Mouse (Mus musculus) granulocyte monocyte progenitor cell, adult 5-6 weeks (primary cell): ENCODE data around the gene Ergic1. TPM values are rescaled to one million over a fixed set of nuclear protein-coding genes. Genes with fewer than 3 reads are reported as not detected.

ENCODE experiments used
- ATAC-seq: replicated peaks from 2 replicates; pipeline ENCODE4 v1.8.0; 2016; ENCODE audit warnings: mild to moderate bottlenecking, moderate TSS enrichment, inconsistent platforms; ENCODE audit not compliant: poor library complexity, severe bottlenecking
- total RNA-seq, 2 experiments: library from RNA; stranded (forward) in 1 of 2; stranded (reverse) in 1 of 2; fragments of 200-712, 200-1000 nt in 1 of 2; fragments of >200 nt in 1 of 2; fragmentation: Nextera tagmentation in 1 of 2; gene quantifications; 2 replicates each; pipeline ENCODE4 v1.2.3; 2014 to 2017

Gene Ergic1
- total RNA-seq, 2 experiments from 2014 or later: 51.5 to 88.4 TPM

DNA sequence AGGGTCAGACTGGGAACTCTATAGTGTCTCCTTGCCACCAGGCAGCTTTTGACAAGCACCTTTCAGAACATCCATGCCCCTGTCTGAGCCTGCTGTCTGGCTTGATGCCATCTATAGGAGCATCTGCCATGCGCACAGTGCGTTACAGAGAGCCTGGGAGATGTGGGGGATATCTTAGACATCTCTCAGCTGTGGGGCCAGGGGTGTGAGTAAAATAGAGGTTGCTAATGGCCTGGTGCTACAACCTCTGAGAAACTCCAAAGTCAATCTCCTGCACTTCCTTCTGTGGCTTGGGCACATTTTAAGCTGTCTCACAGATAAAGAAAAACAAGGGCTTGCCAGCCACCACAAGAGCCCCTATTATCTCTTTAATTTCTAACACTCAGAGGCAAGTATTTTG lies 128.5 kb downstream of the Ergic1 start:
- ATAC-seq: no peak

DNA sequence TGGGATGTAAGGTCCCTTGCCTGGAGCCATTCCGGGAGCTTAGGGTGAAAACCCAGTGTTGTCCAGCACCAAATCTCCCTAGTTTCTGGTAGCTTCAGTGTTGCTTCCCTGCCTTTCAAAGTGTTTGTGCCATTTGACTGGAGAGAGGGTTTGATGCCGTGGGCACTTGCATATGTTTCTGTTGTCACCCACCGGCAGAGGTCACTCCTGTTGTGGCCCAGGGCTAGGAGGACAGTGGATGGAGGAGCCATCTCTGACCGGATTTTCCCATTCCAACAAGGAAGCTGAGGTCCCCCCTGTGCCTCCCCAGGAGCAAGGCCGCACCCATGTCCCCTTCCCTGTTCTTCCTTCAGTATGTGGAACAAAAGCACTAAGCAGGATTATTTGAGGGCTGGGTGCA lies 128.9 kb downstream of the Ergic1 start:
- no peak for ATAC-seq

DNA sequence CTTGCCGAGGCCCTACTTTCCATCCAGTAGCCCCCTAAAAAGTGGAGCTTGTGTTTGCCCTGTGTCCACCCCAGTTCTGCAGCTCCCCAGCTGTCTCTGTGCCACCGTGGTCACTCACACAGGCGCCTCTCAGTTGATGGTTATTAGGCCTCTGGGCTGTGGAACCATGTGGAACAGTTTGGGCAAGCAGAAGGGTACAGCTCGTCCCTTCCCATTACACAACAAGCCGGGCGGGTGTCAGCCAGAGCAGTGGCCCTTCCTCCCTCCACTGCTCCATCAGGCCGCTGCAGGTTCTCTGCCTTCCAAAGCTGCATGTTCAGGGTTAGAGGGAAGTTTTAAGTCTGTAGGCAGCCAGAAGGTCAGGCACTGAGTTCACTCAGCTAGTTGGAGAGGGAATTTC lies 129.8 kb downstream of the Ergic1 start:
- ATAC-seq: no peak

DNA sequence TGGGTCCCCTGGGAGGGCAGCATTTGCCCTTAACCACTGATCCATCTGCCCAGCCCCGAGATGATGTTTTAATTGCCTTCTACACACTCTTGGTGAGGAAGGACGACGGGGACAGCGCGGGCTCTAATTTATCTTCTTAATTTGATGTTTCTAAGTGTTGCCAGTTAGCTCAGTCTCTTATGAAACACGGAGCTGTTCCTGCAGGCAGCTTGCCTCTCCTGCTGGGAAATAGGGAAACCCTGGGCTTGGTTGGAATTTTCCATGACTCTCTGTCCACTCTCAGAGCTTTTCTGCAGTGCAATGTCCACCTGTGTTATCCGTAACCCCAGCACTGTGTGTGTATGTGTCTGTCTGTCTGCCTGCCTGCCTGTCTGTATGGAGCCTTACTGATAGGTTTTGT lies 132.1 kb downstream of the Ergic1 start:
- no peak for ATAC-seq

DNA sequence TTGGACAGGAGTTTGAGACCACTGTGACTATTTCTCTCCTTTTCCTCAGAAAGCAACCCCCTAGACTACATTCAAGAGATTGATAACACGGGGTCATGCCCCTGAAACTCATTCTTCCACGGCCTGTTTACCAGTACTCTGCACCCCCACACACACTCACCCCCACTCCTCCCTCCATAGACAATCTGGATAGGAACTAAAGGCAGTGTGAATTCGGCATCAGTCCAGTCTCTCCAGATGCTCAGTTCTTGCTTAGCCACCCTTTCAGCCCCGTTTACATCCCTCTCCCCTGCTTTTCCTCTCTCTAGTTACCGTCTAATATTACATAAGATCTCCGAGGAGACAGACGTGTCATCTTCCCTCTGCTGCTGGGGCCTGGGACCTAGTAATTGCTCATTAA lies 132.9 kb downstream of the Ergic1 start:
- ATAC-seq: no peak

DNA sequence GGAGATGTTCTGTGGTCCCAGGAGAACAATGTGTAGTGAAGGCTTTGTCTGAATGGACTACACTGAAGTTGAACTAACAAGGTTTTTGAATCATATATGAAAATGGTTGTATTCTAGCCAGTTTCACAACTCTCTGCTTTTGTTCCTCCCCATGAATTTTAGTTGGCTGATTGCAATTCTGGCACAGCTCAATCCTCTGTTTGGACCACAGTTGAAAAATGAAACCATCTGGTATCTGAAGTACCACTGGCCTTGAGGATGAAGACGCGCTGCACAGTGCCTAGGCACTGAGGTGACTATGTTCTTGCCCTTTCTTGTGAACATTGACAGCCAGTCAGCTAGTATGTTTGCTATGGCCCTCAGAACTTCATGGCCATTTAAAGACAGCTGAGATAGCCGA lies 133.9 kb downstream of the Ergic1 start:
- ATAC-seq: no peak

DNA sequence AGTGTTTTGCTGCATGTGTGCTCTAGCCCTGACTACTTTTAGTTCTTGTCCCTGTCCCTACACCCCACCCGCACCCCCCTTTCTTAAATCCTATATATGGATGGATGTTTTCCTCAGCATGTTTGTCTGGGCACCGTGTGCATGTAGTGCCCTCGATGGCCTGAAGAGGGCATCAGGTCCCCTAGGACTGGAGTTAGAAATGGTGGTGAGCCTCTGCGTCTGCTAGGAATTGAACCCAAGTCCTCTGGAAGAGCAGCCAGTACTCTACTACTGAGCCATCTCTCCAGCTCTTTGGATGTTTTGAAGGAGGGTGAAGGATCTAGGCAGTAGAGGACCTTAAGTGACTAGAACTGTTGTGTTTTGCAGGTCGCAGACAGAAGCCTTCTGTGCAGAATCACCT lies 137.6 kb downstream of the Ergic1 start:
- no peak for ATAC-seq

DNA sequence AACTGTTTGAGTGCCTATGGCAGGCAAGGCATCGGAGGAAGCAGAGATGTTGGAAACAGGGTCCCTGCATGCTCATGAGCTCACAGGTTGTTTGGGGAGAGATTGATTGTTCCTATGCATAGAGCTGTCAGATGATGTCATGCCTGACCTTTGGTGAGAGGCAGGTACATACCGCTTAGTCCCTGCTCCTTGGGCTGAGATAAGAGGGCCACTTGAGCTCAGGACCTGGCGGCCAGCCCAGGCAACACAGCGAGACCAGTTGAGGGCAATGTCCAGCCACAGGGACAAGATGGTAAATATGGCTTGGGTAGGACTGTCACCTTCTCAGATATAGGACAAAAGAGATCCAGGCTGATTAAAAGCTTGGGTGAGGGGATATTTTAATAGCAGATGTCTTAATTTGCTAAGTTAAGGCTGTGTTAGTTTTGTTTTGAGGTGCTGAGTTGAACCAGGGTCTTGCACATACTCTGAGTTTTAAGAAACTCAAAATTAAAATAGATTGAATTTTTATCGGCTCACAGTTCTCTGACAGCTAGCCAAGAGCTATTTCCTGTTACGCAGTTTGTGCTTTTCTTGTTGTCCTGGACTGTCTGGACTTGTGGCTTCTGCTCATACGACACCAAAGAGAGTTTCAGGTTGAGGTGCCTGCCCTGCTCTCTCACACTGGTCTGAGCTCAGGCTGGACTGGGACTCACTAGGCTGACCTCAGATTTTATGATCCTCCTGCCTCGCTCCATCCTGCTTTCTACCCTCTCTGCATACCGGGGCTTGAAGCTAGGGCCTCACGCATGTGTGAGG lies 138.7 kb downstream of the Ergic1 start:
- no peak for ATAC-seq

DNA sequence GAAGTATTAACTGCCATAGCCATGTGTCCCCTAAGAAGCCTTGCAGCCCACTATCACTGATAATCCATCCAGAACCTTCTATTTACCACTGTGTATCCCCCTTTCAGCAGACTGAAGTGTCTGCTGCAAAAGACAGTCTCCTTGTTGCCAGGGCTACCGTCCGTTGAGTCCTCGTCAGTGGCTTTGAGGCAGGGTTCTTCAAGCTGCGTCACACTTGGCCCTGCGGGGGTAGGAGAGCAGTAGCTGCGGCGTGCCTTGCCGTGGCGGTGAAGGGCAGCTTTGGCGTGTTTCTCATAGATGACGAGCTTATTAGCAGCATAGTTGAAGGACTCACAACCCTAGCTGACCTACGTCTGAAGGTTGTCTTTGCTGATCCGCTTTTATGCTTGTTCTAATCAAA lies 140.3 kb downstream of the Ergic1 start:
- no peak for ATAC-seq

DNA sequence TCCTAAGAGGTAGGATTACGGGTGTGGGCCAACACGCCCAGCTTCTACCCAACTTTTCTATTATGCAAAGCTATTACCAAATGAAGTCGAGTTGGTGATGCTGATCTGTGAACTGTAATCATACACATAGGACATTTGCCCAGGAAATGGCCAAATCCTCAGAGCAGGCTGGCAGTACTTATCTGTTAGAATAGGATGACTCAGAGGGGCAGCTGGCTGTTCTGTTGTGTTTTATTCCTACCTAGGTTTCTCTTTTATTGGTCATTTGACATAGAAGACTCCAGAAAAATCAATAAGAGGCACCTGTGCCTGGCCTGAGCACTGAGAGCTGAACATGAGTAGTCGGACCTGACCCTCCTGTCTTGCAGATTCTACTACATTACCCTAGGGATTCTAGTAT lies 141.3 kb downstream of the Ergic1 start:
- ATAC-seq: no peak

DNA sequence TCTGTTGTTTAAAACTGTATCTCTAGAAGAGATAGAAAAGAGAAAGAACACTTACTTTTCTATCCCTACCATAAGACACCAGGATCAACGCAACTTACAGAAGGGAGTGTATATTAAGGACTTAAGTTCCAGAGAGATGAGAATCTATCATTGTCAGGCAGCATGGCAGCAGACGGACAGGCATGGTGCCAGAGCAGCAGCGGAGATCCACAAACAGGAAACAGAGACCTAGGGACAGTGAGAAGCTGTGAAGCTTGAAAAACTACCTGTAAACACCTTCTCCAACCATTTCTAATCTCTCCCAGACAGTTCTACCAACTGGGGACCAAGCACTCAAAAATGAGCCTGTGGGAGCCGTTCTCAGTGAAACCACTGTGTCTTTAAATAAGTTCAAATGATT lies 142.4 kb downstream of the Ergic1 start:
- ATAC-seq: no peak

DNA sequence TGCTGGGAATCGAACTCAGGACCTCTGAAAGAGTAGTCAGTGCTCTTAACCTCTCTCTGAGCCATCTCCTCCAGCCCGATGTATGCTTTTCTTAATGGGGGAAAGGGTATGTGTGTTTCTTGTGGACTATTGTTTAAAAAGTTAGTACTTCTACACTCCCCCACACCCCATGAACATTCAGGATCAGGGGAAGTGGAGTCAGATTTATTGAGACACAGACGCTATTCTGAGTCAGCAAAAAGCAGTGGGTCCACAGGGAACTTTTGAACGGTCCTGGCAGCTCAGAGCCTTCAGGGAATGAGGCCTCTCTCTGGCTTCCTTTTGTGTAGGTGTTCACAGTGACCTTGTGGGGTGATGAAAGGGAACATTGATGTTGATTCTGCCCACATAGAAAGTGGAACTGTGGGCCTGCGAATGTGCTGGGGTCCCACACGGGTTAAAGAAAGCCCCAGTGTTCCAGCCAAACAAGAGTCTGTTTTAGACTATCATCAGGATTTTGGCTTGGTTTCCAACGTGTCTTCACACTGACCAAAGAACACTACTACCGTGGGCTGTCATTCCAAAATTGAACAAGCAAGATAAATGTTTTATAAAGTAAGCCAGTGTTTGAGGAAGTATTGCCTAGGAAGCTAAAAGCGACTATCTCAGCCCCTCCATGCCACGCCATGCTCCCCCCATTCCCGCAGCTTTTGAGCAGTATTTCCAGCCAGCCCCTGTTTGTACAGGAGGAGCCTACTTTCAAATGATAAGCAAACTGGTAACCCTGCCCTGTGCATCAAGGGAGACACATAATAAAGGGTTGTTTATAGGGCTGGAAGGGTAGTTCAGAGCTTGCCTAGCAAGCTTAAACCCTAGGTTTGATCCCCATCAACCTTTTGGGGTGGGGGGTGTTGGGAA lies 144.4 kb downstream of the Ergic1 start:
- ATAC-seq: peak; percentile 42

Other genes with a start within 250 kb of the Ergic1 start
- 1.4 TPM in 2 replicates for gene Neurl1b, start 146.7 kb upstream of the Ergic1 start, total RNA-seq (2014; fragmentation: Nextera tagmentation)
- gene Neurl1b, start 146.7 kb upstream of the Ergic1 start, total RNA-seq (2017): 0.65 and 3.6 TPM in 2 replicates
- gene Dusp1, start 639 bp downstream of the Ergic1 start, total RNA-seq (2014; fragmentation: Nextera tagmentation): 20.4 and 21.3 TPM in 2 replicates
- 34.3 and 43.2 TPM in 2 replicates for gene Dusp1, start 639 bp downstream of the Ergic1 start, total RNA-seq (2017)
- gene Atp6v0e, start 101.7 kb downstream of the Ergic1 start, total RNA-seq (2014; fragmentation: Nextera tagmentation): 197 and 242 TPM in 2 replicates
- 317 and 374 TPM in 2 replicates for gene Atp6v0e, start 101.7 kb downstream of the Ergic1 start, total RNA-seq (2017)
- gene Crebrf, start 154.2 kb downstream of the Ergic1 start, total RNA-seq (2014; fragmentation: Nextera tagmentation): 18.8 and 30.0 TPM in 2 replicates
- 16.8 and 17.0 TPM in 2 replicates for gene Crebrf, start 154.2 kb downstream of the Ergic1 start, total RNA-seq (2017)
- 23.5 and 51.0 TPM in 2 replicates for gene Bnip1, start 219.6 kb downstream of the Ergic1 start, total RNA-seq (2014; fragmentation: Nextera tagmentation)
- gene Bnip1, start 219.6 kb downstream of the Ergic1 start, total RNA-seq (2017): 39.2 and 46.8 TPM in 2 replicates